In the genomic region with DNA sequence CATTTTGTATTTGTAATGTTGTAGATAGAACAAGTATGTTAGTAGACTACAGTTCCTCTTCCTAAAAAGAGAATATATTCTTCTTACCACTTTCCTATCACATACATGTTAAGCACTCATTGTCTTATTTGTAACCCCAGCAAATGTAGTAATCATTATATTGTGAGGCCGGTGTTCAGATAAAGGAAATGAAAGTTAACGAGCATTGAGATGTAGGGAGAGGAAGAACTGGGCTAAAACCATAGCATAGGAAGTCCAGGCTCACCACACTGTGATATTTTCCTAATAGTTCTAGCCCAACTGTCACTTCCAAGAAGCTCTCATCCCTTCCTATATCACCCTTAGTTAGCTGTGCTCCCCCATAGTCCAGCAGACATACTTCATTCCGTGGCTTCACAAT, we compare ENCODE assay signal across 23 mouse cellular contexts.
DNase-seq lines count a peak whose midpoint lies in the region; ATAC-seq and TF ChIP-seq lines count a peak whose summit lies in the region.
"Had no signal": no experiment of that assay in that cellular context is flagged by ENCODE, and none has a peak within 500 bp of the region (broad histone marks: within the 10 kb centered on the region; RNA-seq: fewer than 3 reads in every experiment).

No protein-coding gene starts in this region.

- WGBS in macrophage (ENCODE audit: missing documents): 18% methylated on average over 3 of the region's 3 CpGs
- WGBS in midbrain, postnatal 0 days: 95% methylated on average over 3 of the region's 3 CpGs

- no peak overlapping the region for H3K4me2 ChIP-seq in midbrain, postnatal 0 days (ENCODE audit: low read depth, low read length, poor library complexity, severe bottlenecking)
- H3K4me2 ChIP-seq: embryonic facial prominence, embryonic 12.5 days; forebrain, embryonic 13.5 days; forebrain, embryonic 15.5 days had no signal

- no peaks in the 10 kb centered on the region for H3K9me3 ChIP-seq in midbrain, postnatal 0 days (ENCODE audit: low read length)
- H3K9me3 ChIP-seq: embryonic facial prominence, embryonic 10.5 days; embryonic facial prominence, embryonic 12.5 days; forebrain, embryonic 13.5 days; forebrain, embryonic 15.5 days had no signal

- peak; percentile 72 for ATAC-seq in common myeloid progenitor, adult 5-6 weeks (replicated peaks; ENCODE audit: low read depth, poor library complexity, severe bottlenecking)
- peak; percentile 79 for ATAC-seq in megakaryocyte progenitor cell, adult 5-6 weeks (replicated peaks; ENCODE audit: poor library complexity)
- no peak for ATAC-seq in midbrain, postnatal 0 days (ENCODE audit: low FRiP score)
- ATAC-seq: activated CD4-positive, CD25-positive, alpha-beta regulatory T cell, adult 4 months; forebrain, embryonic 13.5 days; forebrain, embryonic 15.5 days; forebrain, postnatal 0 days; Patski had no signal

- H3K9ac ChIP-seq in midbrain, postnatal 0 days (replicated peaks; ENCODE audit: low read length, poor library complexity, severe bottlenecking): no peak overlapping the region
- H3K9ac ChIP-seq: embryonic facial prominence, embryonic 12.5 days; forebrain, embryonic 13.5 days; forebrain, embryonic 15.5 days; forebrain, postnatal 0 days had no signal

- H3K4me1 ChIP-seq in midbrain, postnatal 0 days (ENCODE audit: insufficient read depth, low read length): no peaks in the 10 kb centered on the region
- H3K4me1 ChIP-seq: forebrain, embryonic 13.5 days; forebrain, embryonic 15.5 days had no signal

- no peaks in the 10 kb centered on the region for H3K36me3 ChIP-seq in macrophage (ENCODE audit: inconsistent target)
- no peaks in the 10 kb centered on the region for H3K36me3 ChIP-seq in midbrain, postnatal 0 days (ENCODE audit: insufficient read depth, low read length)
- H3K36me3 ChIP-seq: embryonic facial prominence, embryonic 10.5 days; embryonic facial prominence, embryonic 12.5 days; forebrain, embryonic 15.5 days had no signal

- no peaks in the 10 kb centered on the region for H3K27me3 ChIP-seq in midbrain, postnatal 0 days (ENCODE audit: insufficient read depth, low read length)
- H3K27me3 ChIP-seq: embryonic facial prominence, embryonic 12.5 days; forebrain, embryonic 13.5 days; forebrain, embryonic 15.5 days; Patski had no signal

- H3K27ac ChIP-seq in macrophage: peak overlapping the region; percentile 17
- no peak overlapping the region for H3K27ac ChIP-seq in midbrain, postnatal 0 days (ENCODE audit: low read depth, low read length)
- H3K27ac ChIP-seq: embryonic facial prominence, embryonic 10.5 days; embryonic facial prominence, embryonic 12.5 days; forebrain, embryonic 13.5 days; forebrain, embryonic 15.5 days had no signal

- no peaks in the 10 kb centered on the region for H3K79me2 ChIP-seq in macrophage (ENCODE audit: inconsistent target)

- DNase-seq in Muller cell, postnatal 12 days (ENCODE audit: inconsistent ontology term): no peak
- no peak for DNase-seq in retina, embryonic 14.5 days (ENCODE audit: low spot score)
- DNase-seq in layer of hippocampus, postnatal 14 days (ENCODE audit: low spot score in 2 of 2): no peak
- no peak for DNase-seq in midbrain, postnatal 0 days (ENCODE audit: low spot score)
- DNase-seq: adrenal gland, adult 8-10 months; adrenal gland, postnatal 14 days; adrenal gland, postnatal 36 days; cerebellum, adult 11 months; cerebellum, adult 18-20 months; cerebellum, adult 8-10 months; cerebellum, adult 9-11 months; cerebellum, postnatal 14 days; cerebellum, postnatal 36 days; forebrain, postnatal 0 days had no signal

- no peak for TF ChIP-seq CTCF in midbrain, postnatal 0 days (IDR thresholded peaks at IDR 0.05)

- H3K4me3 ChIP-seq in macrophage (ENCODE audit: inconsistent target): no peak overlapping the region
- no peak overlapping the region for H3K4me3 ChIP-seq in midbrain, postnatal 0 days (ENCODE audit: low read depth, low read length)
- H3K4me3 ChIP-seq: embryonic facial prominence, embryonic 10.5 days; embryonic facial prominence, embryonic 12.5 days; forebrain, embryonic 13.5 days; forebrain, embryonic 15.5 days had no signal
